Mouse (Mus musculus): Measurements from ENCODE around the gene Slc44a5. TPM values are rescaled to one million over a fixed set of nuclear protein-coding genes. Genes with fewer than 3 reads are reported as not detected.

The Slc44a5 gene
- polyA plus RNA-seq, 1 experiment from 2014 or later = 5.4 TPM

DNA sequence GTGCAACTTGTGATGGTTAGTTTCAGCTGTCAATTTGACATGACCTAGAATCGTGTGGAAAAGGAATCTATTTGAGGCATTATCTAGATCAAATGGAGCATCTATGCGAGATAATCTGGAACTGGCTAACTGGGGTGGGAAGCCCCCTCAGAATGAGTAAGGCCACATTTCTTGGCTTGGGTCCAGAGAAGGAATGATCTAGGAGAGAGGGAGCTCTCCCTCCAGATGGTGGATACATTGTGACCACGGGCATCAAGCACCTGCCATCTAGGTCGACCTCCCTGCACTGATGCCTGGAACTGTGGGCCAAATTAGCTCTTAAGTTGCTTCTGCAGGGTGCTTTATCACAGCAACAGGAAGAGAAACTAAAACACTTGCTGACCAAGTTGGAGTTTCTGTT lies 155.8 kb downstream of the Slc44a5 start:
- ATAC-seq (ENCODE audit: low FRiP score) (no peak), DNase-seq (ENCODE audit: low spot score, missing footprints) (no peak)
- H3K27me3 ChIP-seq (ENCODE audit: control insufficient read depth, insufficient read depth, low read length) = peaks cover 13% of the 10 kb centered on the region
- H3K4me3 ChIP-seq (ENCODE audit: low read depth, low read length) = no peak overlapping the region
- H3K27ac ChIP-seq (ENCODE audit: low read depth, low read length) = no peak overlapping the region
- no peak overlapping the region for H3K4me2 ChIP-seq
- H3K9ac ChIP-seq (ENCODE audit: low read length) = no peak overlapping the region
- no peaks in the 10 kb centered on the region for H3K36me3 ChIP-seq (ENCODE audit: control insufficient read depth, insufficient read depth, low read length)
- 84% methylated on average over 4 of the region's 4 CpGs for WGBS
- no peaks in the 10 kb centered on the region for H3K9me3 ChIP-seq (ENCODE audit: control insufficient read depth, low read length)
- peaks cover 16% of the 10 kb centered on the region for H3K4me1 ChIP-seq (ENCODE audit: control insufficient read depth, insufficient read depth, low read length)

DNA sequence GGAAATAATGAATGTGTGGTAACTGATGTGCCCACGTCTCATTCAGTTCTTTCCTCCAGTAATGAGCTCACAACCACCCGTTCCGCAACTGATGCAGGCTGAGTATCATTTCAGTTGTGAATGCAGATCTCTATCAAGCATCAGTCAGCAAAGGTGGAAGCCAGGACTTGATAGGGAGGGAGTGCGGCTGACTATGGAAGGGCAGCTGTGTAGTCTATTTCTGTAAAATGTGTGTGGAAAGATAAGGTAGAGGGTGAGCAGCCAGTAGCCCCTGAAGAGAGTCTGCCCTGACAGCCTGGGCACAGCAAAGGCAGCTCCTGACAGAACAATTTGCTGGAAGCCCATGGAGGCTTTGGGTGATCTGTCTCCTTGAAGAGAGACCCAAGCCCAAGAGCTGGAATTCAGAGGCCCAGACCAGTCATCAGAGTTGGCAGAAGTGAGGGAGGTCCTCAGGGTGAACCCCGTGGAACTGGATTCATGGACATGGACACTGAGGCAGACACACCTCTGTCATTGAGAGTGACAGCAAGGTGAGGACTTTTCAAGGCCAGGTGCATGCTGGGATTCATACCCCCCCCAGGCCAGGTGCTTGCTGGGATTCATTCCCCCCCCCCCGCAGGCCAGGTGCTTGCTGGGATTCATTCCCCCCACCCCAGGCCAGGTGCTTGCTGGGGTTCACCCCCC lies 157.3 kb downstream of the Slc44a5 start:
- DNase-seq (ENCODE audit: low spot score, missing footprints) (no peak), ATAC-seq (ENCODE audit: low FRiP score) (no peak)
- peaks cover 9% of the 10 kb centered on the region for H3K4me1 ChIP-seq (ENCODE audit: control insufficient read depth, insufficient read depth, low read length)
- no peak overlapping the region for H3K9ac ChIP-seq (ENCODE audit: low read length)
- H3K4me2 ChIP-seq = no peak overlapping the region
- H3K27me3 ChIP-seq (ENCODE audit: control insufficient read depth, insufficient read depth, low read length) = peaks cover 13% of the 10 kb centered on the region
- 86% methylated on average over 6 of the region's 6 CpGs for WGBS
- no peaks in the 10 kb centered on the region for H3K36me3 ChIP-seq (ENCODE audit: control insufficient read depth, insufficient read depth, low read length)
- no peaks in the 10 kb centered on the region for H3K9me3 ChIP-seq (ENCODE audit: control insufficient read depth, low read length)
- H3K27ac ChIP-seq (ENCODE audit: low read depth, low read length) = no peak overlapping the region
- no peak overlapping the region for H3K4me3 ChIP-seq (ENCODE audit: low read depth, low read length)

DNA sequence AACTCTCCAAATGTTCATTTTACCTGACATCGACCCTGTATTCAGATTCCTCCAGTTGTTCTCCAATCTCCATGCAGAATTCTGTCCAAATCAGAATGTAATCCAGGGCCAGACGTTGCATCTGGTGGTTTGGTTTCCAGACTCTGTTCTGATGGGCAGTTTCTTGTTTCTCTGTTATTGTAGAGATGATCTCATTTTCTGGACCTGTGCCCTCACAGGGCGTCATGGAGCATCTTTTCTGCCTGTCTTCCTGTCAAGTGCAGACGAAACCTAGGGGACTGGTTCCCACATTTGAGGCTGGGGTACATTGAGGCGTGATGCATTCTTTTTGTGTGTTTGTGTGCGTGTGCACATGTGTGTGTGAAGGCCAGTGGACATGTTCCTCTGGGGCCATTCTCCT lies 160.8 kb downstream of the Slc44a5 start:
- peaks cover 7% of the 10 kb centered on the region for H3K27me3 ChIP-seq (ENCODE audit: control insufficient read depth, insufficient read depth, low read length)

DNA sequence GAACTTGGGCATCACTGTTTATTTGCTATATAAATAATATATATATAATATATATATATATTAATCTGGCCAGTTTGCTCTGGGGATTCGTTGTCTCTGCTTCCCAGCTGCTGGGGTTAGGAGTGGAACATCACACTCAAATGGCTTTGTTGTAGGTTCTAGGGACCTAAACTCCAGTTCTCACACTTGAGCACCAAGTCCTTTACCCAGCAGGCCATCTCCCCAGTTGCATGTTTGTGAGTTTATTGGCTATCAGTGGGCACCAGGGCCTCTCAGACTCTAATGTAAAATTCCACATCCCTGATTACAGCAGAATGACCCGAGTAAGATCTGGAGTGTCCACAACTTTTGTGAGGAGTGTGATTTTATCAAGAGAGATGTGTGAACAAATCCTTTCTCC lies 161.5 kb downstream of the Slc44a5 start:
- Histone ChIP-seq H3K27me3 (ENCODE audit: control insufficient read depth, insufficient read depth, low read length) (peaks cover 3% of the 10 kb centered on the region; the same call in 1 of the 2 replicates), H3K36me3 (ENCODE audit: control insufficient read depth, insufficient read depth, low read length) (no peaks in the 10 kb centered on the region), H3K27ac (ENCODE audit: low read depth, low read length) (no peak overlapping the region), H3K4me3 (ENCODE audit: low read depth, low read length) (no peak overlapping the region), H3K9me3 (ENCODE audit: control insufficient read depth, low read length) (no peaks in the 10 kb centered on the region), H3K4me1 (ENCODE audit: control insufficient read depth, insufficient read depth, low read length) (no peaks in the 10 kb centered on the region), H3K4me2 (no peak overlapping the region), H3K9ac (ENCODE audit: low read length) (no peak overlapping the region)
- 85% methylated on average over 2 of the region's 2 CpGs for WGBS
- ATAC-seq (ENCODE audit: low FRiP score) (no peak), DNase-seq (ENCODE audit: low spot score, missing footprints) (peak; percentile 61)

More for the DNA sequence above, 160.8 kb downstream of the Slc44a5 start:
- Histone ChIP-seq H3K4me1 (ENCODE audit: control insufficient read depth, insufficient read depth, low read length) (no peaks in the 10 kb centered on the region), H3K9me3 (ENCODE audit: control insufficient read depth, low read length) (no peaks in the 10 kb centered on the region), H3K4me2 (no peak overlapping the region), H3K4me3 (ENCODE audit: low read depth, low read length) (no peak overlapping the region), H3K9ac (ENCODE audit: low read length) (no peak overlapping the region), H3K36me3 (ENCODE audit: control insufficient read depth, insufficient read depth, low read length) (no peaks in the 10 kb centered on the region), H3K27ac (ENCODE audit: low read depth, low read length) (no peak overlapping the region)
- no peak for ATAC-seq (ENCODE audit: low FRiP score)
- 88% methylated on average over 6 of the region's 6 CpGs for WGBS
- DNase-seq (ENCODE audit: low spot score, missing footprints) = no peak

DNA sequence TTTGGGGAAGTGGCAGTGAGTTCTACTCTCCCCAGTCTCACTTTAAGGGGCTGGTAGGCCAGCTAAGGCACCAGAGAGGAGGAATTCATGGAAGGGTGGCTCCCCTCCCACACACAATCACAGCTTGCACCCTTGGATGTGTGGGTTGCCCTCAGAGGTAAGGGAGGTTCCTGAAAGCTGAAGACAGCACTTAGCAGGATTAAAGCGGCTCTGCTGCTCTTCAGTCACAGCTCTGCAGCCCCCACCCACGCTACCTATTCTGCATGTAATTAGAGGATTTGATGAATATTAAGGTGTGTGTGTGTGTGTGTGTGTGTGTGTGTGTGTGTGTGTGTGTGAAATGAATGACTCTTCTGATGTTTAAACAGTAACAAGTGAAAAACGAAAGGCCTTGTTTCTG lies 163.3 kb downstream of the Slc44a5 start:
- WGBS = 82% methylated on average over 3 of the region's 3 CpGs
- no peak for DNase-seq (ENCODE audit: low spot score, missing footprints)

DNA sequence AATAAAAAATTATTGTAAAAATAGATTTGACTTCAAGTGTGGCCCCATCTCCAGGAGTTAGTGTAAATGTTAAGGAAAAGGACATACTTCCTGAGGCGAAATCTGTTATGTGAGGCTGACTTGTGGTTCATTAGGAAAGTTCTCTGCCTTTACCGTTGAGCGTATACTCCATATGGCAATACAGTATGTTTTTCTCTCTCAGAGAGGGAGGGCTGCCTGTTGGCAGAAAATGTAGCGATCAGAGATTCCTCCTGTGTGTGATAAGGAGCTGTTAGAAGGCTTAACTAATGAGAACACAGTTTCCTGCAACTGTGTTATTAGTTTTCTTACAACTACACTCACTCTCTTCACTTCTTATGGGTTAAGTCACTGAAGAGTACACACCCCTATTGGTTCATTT lies 168.1 kb downstream of the Slc44a5 start:
- WGBS = 88% methylated on average over 4 of the region's 4 CpGs
- Histone ChIP-seq H3K4me1 (ENCODE audit: control insufficient read depth, insufficient read depth, low read length) (no peaks in the 10 kb centered on the region), H3K9me3 (ENCODE audit: control insufficient read depth, low read length) (no peaks in the 10 kb centered on the region), H3K4me2 (no peak overlapping the region), H3K27ac (ENCODE audit: low read depth, low read length) (no peak overlapping the region), H3K9ac (ENCODE audit: low read length) (no peak overlapping the region), H3K27me3 (ENCODE audit: control insufficient read depth, insufficient read depth, low read length) (no peaks in the 10 kb centered on the region), H3K4me3 (ENCODE audit: low read depth, low read length) (no peak overlapping the region), H3K36me3 (ENCODE audit: control insufficient read depth, insufficient read depth, low read length) (no peaks in the 10 kb centered on the region)
- DNase-seq (ENCODE audit: low spot score, missing footprints) (peak; percentile 41), ATAC-seq (ENCODE audit: low FRiP score) (no peak)

More for the DNA sequence above, 163.3 kb downstream of the Slc44a5 start:
- Histone ChIP-seq H3K27ac (ENCODE audit: low read depth, low read length) (no peak overlapping the region), H3K4me3 (ENCODE audit: low read depth, low read length) (no peak overlapping the region), H3K9me3 (ENCODE audit: control insufficient read depth, low read length) (no peaks in the 10 kb centered on the region), H3K4me2 (no peak overlapping the region), H3K36me3 (ENCODE audit: control insufficient read depth, insufficient read depth, low read length) (no peaks in the 10 kb centered on the region), H3K4me1 (ENCODE audit: control insufficient read depth, insufficient read depth, low read length) (no peaks in the 10 kb centered on the region), H3K27me3 (ENCODE audit: control insufficient read depth, insufficient read depth, low read length) (no peaks in the 10 kb centered on the region), H3K9ac (ENCODE audit: low read length) (no peak overlapping the region)
- ATAC-seq (ENCODE audit: low FRiP score) = no peak

DNA sequence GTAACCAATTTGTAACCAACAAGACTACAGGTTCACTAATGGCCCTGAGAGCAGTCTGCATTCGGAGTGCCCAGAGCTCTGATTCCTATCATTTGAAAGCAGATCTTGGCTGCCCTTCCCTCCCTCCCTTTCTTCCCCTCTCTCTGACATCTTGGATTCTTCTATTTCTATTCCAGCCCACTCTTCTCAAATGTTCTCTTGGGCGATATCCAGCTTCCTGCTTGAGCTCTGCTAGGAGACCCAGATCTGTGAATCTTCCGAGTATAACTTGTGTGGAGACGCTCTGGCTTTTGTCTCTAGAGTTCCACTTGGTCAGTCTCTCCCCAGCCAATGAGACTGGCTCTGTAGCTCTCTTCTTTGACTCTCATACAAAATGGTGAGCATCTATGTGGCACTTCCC lies 169.4 kb downstream of the Slc44a5 start:
- 84% methylated on average over 4 of the region's 4 CpGs for WGBS
- ATAC-seq (ENCODE audit: low FRiP score) (no peak), DNase-seq (ENCODE audit: low spot score, missing footprints) (no peak)
- Histone ChIP-seq H3K4me3 (ENCODE audit: low read depth, low read length) (no peak overlapping the region), H3K9ac (ENCODE audit: low read length) (no peak overlapping the region), H3K27ac (ENCODE audit: low read depth, low read length) (no peak overlapping the region), H3K27me3 (ENCODE audit: control insufficient read depth, insufficient read depth, low read length) (no peaks in the 10 kb centered on the region), H3K4me1 (ENCODE audit: control insufficient read depth, insufficient read depth, low read length) (no peaks in the 10 kb centered on the region), H3K4me2 (no peak overlapping the region), H3K9me3 (ENCODE audit: control insufficient read depth, low read length) (no peaks in the 10 kb centered on the region), H3K36me3 (ENCODE audit: control insufficient read depth, insufficient read depth, low read length) (no peaks in the 10 kb centered on the region)

DNA sequence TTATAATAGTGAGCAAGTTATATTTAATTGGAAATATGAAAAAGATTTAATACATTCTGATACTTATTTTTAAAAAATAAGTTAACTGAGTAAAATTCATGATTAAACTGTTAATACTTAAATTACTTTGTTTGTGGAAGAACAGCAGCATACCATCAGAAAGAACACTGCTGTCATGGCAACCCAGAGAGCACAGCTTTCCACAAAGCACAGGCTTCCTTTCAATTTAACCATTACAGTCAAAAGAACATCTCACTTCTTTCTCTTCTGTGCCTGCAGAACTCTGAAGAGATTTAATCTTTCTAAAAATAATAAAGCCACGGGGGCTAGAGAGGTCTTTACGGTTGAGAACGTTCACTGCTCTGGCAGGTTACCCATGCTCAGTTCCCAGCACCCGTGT lies 172.5 kb downstream of the Slc44a5 start:
- no peak overlapping the region for H3K9ac ChIP-seq (ENCODE audit: low read length)
- H3K9me3 ChIP-seq (ENCODE audit: control insufficient read depth, low read length) = no peaks in the 10 kb centered on the region
- H3K27ac ChIP-seq (ENCODE audit: low read depth, low read length) = no peak overlapping the region
- WGBS = 56% methylated on average over 4 of the region's 4 CpGs
- H3K4me2 ChIP-seq = no peak overlapping the region
- H3K36me3 ChIP-seq (ENCODE audit: control insufficient read depth, insufficient read depth, low read length) = no peaks in the 10 kb centered on the region
- H3K4me1 ChIP-seq (ENCODE audit: control insufficient read depth, insufficient read depth, low read length) = no peaks in the 10 kb centered on the region
- ATAC-seq (ENCODE audit: low FRiP score) (no peak), DNase-seq (ENCODE audit: low spot score, missing footprints) (peak; percentile 62)
- no peaks in the 10 kb centered on the region for H3K27me3 ChIP-seq (ENCODE audit: control insufficient read depth, insufficient read depth, low read length)
- no peak overlapping the region for H3K4me3 ChIP-seq (ENCODE audit: low read depth, low read length)

DNA sequence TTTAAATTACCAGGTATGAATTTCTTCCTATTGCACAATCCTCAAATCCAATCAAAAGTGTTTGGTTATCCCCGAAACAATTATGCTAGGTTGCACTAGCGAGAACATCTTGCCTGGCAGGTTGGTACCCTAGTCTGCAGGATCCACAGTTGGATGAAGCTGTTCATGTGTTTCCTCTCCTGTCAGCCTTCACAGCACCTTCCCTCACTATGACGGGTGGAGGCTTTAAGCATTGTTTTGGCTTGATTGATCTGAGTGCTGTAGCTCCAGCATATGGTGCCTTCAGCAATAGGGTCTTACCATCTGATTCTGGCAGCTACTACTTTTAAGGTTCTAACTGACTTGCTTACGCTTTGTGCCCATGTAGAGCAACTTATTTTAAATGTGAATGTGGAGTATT lies 176.5 kb downstream of the Slc44a5 start:
- Histone ChIP-seq H3K4me1 (ENCODE audit: control insufficient read depth, insufficient read depth, low read length) (no peaks in the 10 kb centered on the region), H3K9ac (ENCODE audit: low read length) (no peak overlapping the region), H3K4me3 (ENCODE audit: low read depth, low read length) (no peak overlapping the region), H3K36me3 (ENCODE audit: control insufficient read depth, insufficient read depth, low read length) (no peaks in the 10 kb centered on the region), H3K9me3 (ENCODE audit: control insufficient read depth, low read length) (no peaks in the 10 kb centered on the region), H3K4me2 (no peak overlapping the region), H3K27ac (ENCODE audit: low read depth, low read length) (no peak overlapping the region), H3K27me3 (ENCODE audit: control insufficient read depth, insufficient read depth, low read length) (no peaks in the 10 kb centered on the region)
- ATAC-seq (ENCODE audit: low FRiP score) (no peak), DNase-seq (ENCODE audit: low spot score, missing footprints) (peak; percentile 21)
- WGBS = 88% methylated on average over 4 of the region's 4 CpGs

Measured in midbrain, embryonic 11.5 days (tissue).